Mouse (Mus musculus): Measurements from ENCODE around the gene Ramac. TPM values are rescaled to one million over a fixed set of nuclear protein-coding genes. Genes with fewer than 3 reads are reported as not detected.

Ramac gene
- polyA plus RNA-seq, 1 experiment, result 17.2 TPM

GRCm38 (mm10) chr7:81772786-81773539, 10.2 kb downstream of the Ramac start:
- H3K4me1 ChIP-seq, result peaks cover 53% of the 10 kb centered on the region
- TF ChIP-seq GATA1 (IDR thresholded peaks at IDR 0.05; ENCODE audit: borderline replicate concordance, low read length) (no peak), FLI1 (IDR thresholded peaks at IDR 0.05; ENCODE audit: low read length) (no peak)
- peak overlapping the region; percentile 46 for H3K4me3 ChIP-seq (replicated peaks)
- no peaks in the 10 kb centered on the region for H3K27me3 ChIP-seq (replicated peaks)
- H3K9me3 ChIP-seq, result no peaks in the 10 kb centered on the region
- peaks cover 66% of the 10 kb centered on the region for H3K36me3 ChIP-seq (replicated peaks; ENCODE audit: low read length)

GRCm38 (mm10) chr7:81775325-81775724, 12.6 kb downstream of the Ramac start:
- H3K27me3 ChIP-seq (replicated peaks), result no peaks in the 10 kb centered on the region
- no peak for TF ChIP-seq GATA1 (IDR thresholded peaks at IDR 0.05; ENCODE audit: borderline replicate concordance, low read length)
- H3K9me3 ChIP-seq, result peaks cover 5% of the 10 kb centered on the region
- peaks cover 59% of the 10 kb centered on the region for H3K4me1 ChIP-seq
- H3K36me3 ChIP-seq (replicated peaks; ENCODE audit: low read length), result peaks cover 75% of the 10 kb centered on the region
- H3K4me3 ChIP-seq (replicated peaks), result peak overlapping the region; percentile 1

- H3K9me3 ChIP-seq, result peaks cover 13% of the 10 kb centered on the region
- no peak overlapping the region for H3K4me3 ChIP-seq (replicated peaks)
- no peaks in the 10 kb centered on the region for H3K27me3 ChIP-seq (replicated peaks)
- peaks cover 82% of the 10 kb centered on the region for H3K36me3 ChIP-seq (replicated peaks; ENCODE audit: low read length)
- TF ChIP-seq FLI1 (IDR thresholded peaks at IDR 0.05; ENCODE audit: low read length) (no peak), GATA1 (IDR thresholded peaks at IDR 0.05; ENCODE audit: borderline replicate concordance, low read length) (no peak)
- peaks cover 50% of the 10 kb centered on the region for H3K4me1 ChIP-seq
Measured at GRCm38 (mm10) chr7:81777667-81778218, 15.0 kb downstream of the Ramac start.

GRCm38 (mm10) chr7:81788536-81788935, 25.8 kb downstream of the Ramac start:
- Histone ChIP-seq H3K27me3 (replicated peaks) (no peaks in the 10 kb centered on the region), H3K4me3 (replicated peaks) (peak overlapping the region; percentile 93), H3K9me3 (no peaks in the 10 kb centered on the region), H3K4me1 (peaks cover 24% of the 10 kb centered on the region), H3K36me3 (replicated peaks; ENCODE audit: low read length) (peaks cover 48% of the 10 kb centered on the region)
- TF ChIP-seq GATA1 (IDR thresholded peaks at IDR 0.05; ENCODE audit: borderline replicate concordance, low read length) (no peak), FLI1 (IDR thresholded peaks at IDR 0.05; ENCODE audit: low read length) (no peak)

- Histone ChIP-seq H3K9me3 (no peaks in the 10 kb centered on the region), H3K4me3 (replicated peaks) (peak within 1 kb of the TSS; percentile 93), H3K36me3 (replicated peaks; ENCODE audit: low read length) (peaks cover 48% of the 10 kb centered on the region), H3K27me3 (replicated peaks) (no peaks in the 10 kb centered on the region), H3K4me1 (peaks cover 24% of the 10 kb centered on the region)
- TF ChIP-seq FLI1 (IDR thresholded peaks at IDR 0.05; ENCODE audit: low read length) (no peak), GATA1 (IDR thresholded peaks at IDR 0.05; ENCODE audit: borderline replicate concordance, low read length) (no peak)
Measured at GRCm38 (mm10) chr7:81789095-81789757, 26.5 kb downstream of the Ramac start, which contains the start of gene 3110040N11Rik. TSS of gene 3110040N11Rik (minus strand) at chr7:81789478.

- Histone ChIP-seq H3K27me3 (replicated peaks) (no peaks in the 10 kb centered on the region), H3K36me3 (replicated peaks; ENCODE audit: low read length) (peaks cover 65% of the 10 kb centered on the region), H3K4me1 (peaks cover 17% of the 10 kb centered on the region), H3K9me3 (no peaks in the 10 kb centered on the region), H3K4me3 (replicated peaks) (no peak overlapping the region)
- TF ChIP-seq GATA1 (IDR thresholded peaks at IDR 0.05; ENCODE audit: borderline replicate concordance, low read length) (no peak), FLI1 (IDR thresholded peaks at IDR 0.05; ENCODE audit: low read length) (no peak)
Measured at GRCm38 (mm10) chr7:81806067-81806466, 43.3 kb downstream of the Ramac start.

Other genes with a start within 250 kb of the Ramac start
- not detected in 2 replicates for gene Fsd2, start 196.0 kb upstream of the Ramac start, polyA plus RNA-seq (2012; ENCODE audit: insufficient read depth, low replicate concordance)
- gene Whamm, start 191.7 kb upstream of the Ramac start, polyA plus RNA-seq (2012; ENCODE audit: insufficient read depth, low replicate concordance), result 18.6 and 29.6 TPM in 2 replicates
- gene Homer2, start 55.4 kb upstream of the Ramac start, polyA plus RNA-seq (2012; ENCODE audit: insufficient read depth, low replicate concordance), result 1.3 and 4.4 TPM in 2 replicates
- gene 3110040N11Rik, start 26.6 kb downstream of the Ramac start, polyA plus RNA-seq (2012; ENCODE audit: insufficient read depth, low replicate concordance), result 33.8 TPM in 1 of 2 replicates, not detected in the other
- 5.8 and 7.3 TPM in 2 replicates for gene Btbd1, start 66.5 kb downstream of the Ramac start, polyA plus RNA-seq (2012; ENCODE audit: insufficient read depth, low replicate concordance)
- gene Gm10160, start 92.9 kb downstream of the Ramac start, polyA plus RNA-seq (2012; ENCODE audit: insufficient read depth, low replicate concordance), result not detected in 2 replicates
- gene Tm6sf1, start 96.1 kb downstream of the Ramac start, polyA plus RNA-seq (2012; ENCODE audit: insufficient read depth, low replicate concordance), result 4.9 and 15.9 TPM in 2 replicates
- 0.57 TPM in 1 of 2 replicates, not detected in the other for gene Hdgfl3, start 171.5 kb downstream of the Ramac start, polyA plus RNA-seq (2012; ENCODE audit: insufficient read depth, low replicate concordance)
- gene Bnc1, start 229.4 kb downstream of the Ramac start, polyA plus RNA-seq (2012; ENCODE audit: insufficient read depth, low replicate concordance), result not detected in 2 replicates